Mouse (Mus musculus): ENCODE results near the gene Ptges3. TPM values are rescaled to one million over a fixed set of nuclear protein-coding genes. Genes with fewer than 3 reads are reported as not detected.
"Not testable (repeated sequence)": the region's sequence is repeated elsewhere in the genome, so short reads cannot be mapped to it uniquely, and the experiment has no call there.

Ptges3 gene
- polyA plus RNA-seq, 1 experiment from 2014 or later: 493 TPM

DNA sequence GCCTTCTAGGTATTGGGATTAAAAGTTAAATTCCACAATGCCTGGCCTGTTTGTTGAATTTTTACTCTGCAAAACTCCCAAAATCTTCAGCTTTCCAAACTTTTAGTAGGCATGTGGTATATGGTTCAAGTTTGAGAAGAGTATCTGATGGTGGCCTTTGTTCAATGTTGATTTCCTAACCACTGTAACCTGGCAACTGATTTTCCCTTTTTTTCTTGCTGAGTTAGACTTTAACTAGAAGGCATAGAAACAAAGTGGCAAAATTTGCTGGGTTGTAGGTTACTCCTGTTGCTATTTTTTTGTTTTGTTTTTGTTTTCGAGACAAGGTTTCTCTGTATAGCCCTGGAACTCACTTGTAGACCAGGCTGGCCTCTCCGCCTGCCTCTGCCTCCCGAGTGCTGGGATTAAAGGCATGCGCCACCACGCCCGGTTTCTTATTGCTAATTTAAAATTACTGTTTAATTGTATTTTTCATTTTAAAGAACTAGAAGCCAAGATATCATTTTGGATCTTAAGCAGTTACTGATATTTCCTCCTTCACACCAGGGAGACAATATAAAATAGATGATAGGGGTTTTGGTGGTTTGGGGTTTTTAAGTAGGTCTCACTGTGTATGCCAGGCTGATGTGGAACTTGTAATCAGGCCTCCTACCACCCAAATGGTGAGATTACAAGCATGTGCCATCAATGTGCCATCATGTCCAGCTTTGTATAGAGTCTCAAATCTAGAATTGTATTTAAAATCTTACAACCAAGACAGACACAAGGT, 3.7 kb downstream of the Ptges3 start:
- WGBS: 95% methylated on average over 6 of the region's 6 CpGs
- no peaks in the 10 kb centered on the region for H3K9me3 ChIP-seq (replicated peaks)
- H3K27ac ChIP-seq: no peak overlapping the region
- H3K9ac ChIP-seq: no peak overlapping the region
- ATAC-seq (replicated peaks; ENCODE audit: low FRiP score): no peak
- no peaks in the 10 kb centered on the region for H3K27me3 ChIP-seq
- no peak overlapping the region for H3K4me2 ChIP-seq
- peaks cover 40% of the 10 kb centered on the region for H3K36me3 ChIP-seq
- H3K4me1 ChIP-seq: peaks cover 24% of the 10 kb centered on the region
- H3K4me3 ChIP-seq (replicated peaks): no peak overlapping the region

DNA sequence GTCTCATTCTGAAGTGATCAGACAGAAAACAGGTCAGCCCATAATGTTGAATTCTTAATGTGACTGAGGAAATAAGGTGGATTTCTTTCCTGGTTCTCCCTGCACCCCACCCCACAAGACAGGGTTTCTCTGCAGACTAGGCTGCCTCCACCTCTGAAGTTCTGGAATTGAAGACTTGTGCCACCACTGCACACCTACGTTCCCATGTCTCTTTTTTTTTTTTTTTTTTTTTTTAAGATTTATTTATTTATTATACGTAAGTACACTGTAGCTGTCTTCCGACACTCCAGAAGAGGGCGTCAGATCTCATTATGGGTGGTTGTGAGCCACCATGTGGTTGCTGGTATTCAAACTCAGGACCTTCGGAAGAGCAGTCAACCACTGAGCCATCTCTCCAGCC, 7.3 kb downstream of the Ptges3 start:
- H3K9me3 ChIP-seq (replicated peaks): no peaks in the 10 kb centered on the region
- 88% methylated on average over 5 of the region's 5 CpGs for WGBS
- no peak overlapping the region for H3K9ac ChIP-seq
- ATAC-seq (replicated peaks; ENCODE audit: low FRiP score): no peak
- H3K36me3 ChIP-seq: peaks cover 68% of the 10 kb centered on the region
- no peak overlapping the region for H3K4me2 ChIP-seq
- no peak overlapping the region for H3K4me3 ChIP-seq (replicated peaks)
- H3K4me1 ChIP-seq: peaks cover 7% of the 10 kb centered on the region
- no peak overlapping the region for H3K27ac ChIP-seq
- no peaks in the 10 kb centered on the region for H3K27me3 ChIP-seq

DNA sequence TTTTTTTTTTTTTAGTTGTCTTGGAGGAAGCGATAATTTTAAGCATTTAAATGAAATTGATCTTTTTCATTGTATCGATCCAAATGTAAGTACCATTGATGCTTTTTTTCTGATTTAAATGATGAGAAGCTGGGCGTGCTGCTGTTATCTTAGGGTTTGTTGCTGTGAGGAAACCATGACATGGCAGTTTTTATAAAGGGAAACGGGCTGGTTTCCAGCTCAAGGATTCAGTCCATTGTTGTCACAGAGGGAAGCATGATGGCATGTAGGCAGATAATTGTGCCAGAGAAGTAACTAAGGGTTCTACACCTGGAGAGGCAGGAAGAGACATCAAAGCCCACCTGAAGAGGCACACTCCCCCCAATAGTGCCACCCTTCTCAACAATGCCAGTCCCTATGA, 10.4 kb downstream of the Ptges3 start:
- WGBS: 94% methylated on average over 4 of the region's 4 CpGs
- H3K9me3 ChIP-seq (replicated peaks): no peaks in the 10 kb centered on the region
- H3K4me2 ChIP-seq: no peak overlapping the region
- no peak overlapping the region for H3K9ac ChIP-seq
- ATAC-seq (replicated peaks; ENCODE audit: low FRiP score): no peak
- peaks cover 81% of the 10 kb centered on the region for H3K36me3 ChIP-seq
- no peaks in the 10 kb centered on the region for H3K4me1 ChIP-seq
- H3K27me3 ChIP-seq: no peaks in the 10 kb centered on the region
- no peak overlapping the region for H3K27ac ChIP-seq
- H3K4me3 ChIP-seq (replicated peaks): no peak overlapping the region

DNA sequence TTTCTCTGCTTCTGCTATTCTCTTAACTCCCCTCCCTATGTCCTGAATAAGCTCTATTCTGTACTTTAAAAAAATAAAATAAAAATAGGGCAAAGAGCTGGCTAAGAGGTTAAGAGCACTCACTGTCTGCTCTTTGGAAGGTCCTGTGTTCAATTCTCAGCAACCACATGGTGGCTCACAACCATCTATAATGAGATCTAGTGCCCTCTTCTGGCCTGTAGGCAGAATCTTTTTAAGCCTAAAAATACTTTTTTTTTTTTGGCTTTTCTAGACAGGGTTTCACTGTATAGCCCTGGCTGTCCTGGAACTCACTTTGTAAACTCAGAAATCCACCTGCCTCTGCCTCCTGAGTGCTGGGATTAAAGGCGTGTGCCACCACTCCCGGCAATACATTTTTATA, 11.7 kb downstream of the Ptges3 start:
- H3K4me2 ChIP-seq; H3K4me1 ChIP-seq; H3K9ac ChIP-seq; H3K4me3 ChIP-seq (replicated peaks); ATAC-seq (replicated peaks; ENCODE audit: low FRiP score); H3K27me3 ChIP-seq; H3K9me3 ChIP-seq (replicated peaks); H3K27ac ChIP-seq: not testable (repeated sequence)
- 97% methylated on average over 2 of the region's 2 CpGs for WGBS
- peaks cover 80% of the 10 kb centered on the region for H3K36me3 ChIP-seq

DNA sequence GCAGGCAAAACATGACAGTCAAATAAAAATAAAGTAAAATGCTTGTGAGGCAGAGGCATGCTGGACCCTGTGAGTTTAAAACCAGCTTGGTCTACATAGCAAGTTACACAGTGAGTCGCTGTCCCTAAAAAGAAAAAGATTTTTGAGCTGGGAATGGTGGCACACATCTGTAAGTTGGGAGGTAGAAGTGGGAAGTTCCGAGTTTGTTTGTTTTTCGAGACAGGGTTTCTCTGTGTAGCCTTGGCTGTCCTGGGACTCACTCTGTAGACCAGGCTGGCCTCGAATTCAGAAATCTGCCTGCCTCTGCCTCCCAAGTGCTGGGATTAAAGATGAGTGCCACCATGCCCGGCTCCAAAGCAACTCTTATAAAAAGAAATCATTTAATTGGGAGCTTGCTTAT, 19.5 kb downstream of the Ptges3 start:
- H3K27me3 ChIP-seq; H3K9ac ChIP-seq; H3K4me1 ChIP-seq; H3K27ac ChIP-seq; ATAC-seq (replicated peaks; ENCODE audit: low FRiP score); H3K9me3 ChIP-seq (replicated peaks); H3K4me2 ChIP-seq; H3K4me3 ChIP-seq (replicated peaks): not testable (repeated sequence)
- H3K36me3 ChIP-seq: peaks cover 38% of the 10 kb centered on the region
- 82% methylated on average over 5 of the region's 5 CpGs for WGBS

DNA sequence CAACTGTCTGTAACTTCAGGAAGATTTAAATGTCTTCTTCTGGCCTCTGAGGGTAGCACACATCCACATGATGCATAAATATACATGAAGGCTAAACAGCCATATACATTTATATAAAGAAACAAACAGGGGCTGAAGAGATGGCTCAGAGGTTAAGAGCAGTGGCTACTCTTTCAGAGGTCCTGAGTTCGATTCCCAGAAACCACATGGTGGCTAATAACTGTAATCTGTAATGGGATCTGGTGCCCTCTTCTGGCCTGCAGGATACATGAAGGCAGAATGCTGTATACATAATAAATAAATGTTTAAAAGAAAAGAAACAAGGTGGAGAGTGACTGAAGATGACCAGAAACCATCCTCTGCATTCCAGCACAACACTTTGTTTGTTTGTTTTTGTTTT, 21.7 kb downstream of the Ptges3 start:
- 83% methylated on average over 1 of the region's 1 CpGs for WGBS
- no peak overlapping the region for H3K4me2 ChIP-seq
- peaks cover 23% of the 10 kb centered on the region for H3K4me1 ChIP-seq
- peaks cover 32% of the 10 kb centered on the region for H3K36me3 ChIP-seq
- H3K27me3 ChIP-seq: no peaks in the 10 kb centered on the region
- no peak overlapping the region for H3K4me3 ChIP-seq (replicated peaks)
- no peak for ATAC-seq (replicated peaks; ENCODE audit: low FRiP score)
- H3K9me3 ChIP-seq (replicated peaks): no peaks in the 10 kb centered on the region
- H3K9ac ChIP-seq: no peak overlapping the region
- no peak overlapping the region for H3K27ac ChIP-seq

DNA sequence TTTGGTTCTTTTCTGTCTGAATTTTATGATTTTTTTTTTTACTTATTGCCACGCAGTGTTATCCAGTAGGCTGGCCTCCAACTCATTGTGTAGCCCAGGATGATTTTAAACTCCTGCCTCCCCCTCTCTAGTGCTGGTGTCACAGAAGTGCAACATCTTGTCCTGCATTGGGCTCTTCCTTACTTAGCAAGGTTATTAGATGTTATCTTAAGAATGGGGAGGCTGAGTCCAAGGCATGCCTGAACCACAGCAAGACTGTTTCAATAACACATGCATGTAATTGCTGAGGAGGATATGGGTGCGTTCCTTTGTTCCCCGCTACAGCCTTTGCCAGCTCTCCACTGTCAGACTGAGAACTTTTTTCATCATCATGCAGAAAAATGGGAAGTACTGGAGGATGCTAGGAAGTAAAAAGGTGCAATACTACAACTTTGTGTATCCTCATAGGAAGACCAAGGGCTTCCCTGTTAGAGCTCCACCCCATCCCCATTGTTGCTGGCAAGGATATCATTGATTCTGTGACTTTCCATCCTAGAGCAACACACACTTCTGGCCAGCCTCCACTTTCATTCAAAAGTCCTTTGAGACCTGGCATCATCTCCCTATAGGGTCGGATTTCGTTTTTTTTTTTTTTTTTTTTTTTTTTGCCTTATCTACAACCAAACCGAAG, 23.2 kb downstream of the Ptges3 start:
- Histone ChIP-seq H3K27ac (peak overlapping the region; percentile 93), H3K9me3 (replicated peaks) (no peaks in the 10 kb centered on the region), H3K36me3 (peaks cover 41% of the 10 kb centered on the region), H3K4me2 (peak overlapping the region; percentile 61), H3K9ac (peak overlapping the region; percentile 65), H3K27me3 (no peaks in the 10 kb centered on the region), H3K4me1 (peaks cover 30% of the 10 kb centered on the region), H3K4me3 (replicated peaks) (peak overlapping the region; percentile 98)
- ATAC-seq (replicated peaks; ENCODE audit: low FRiP score): no peak
- 55% methylated on average over 6 of the region's 6 CpGs for WGBS

DNA sequence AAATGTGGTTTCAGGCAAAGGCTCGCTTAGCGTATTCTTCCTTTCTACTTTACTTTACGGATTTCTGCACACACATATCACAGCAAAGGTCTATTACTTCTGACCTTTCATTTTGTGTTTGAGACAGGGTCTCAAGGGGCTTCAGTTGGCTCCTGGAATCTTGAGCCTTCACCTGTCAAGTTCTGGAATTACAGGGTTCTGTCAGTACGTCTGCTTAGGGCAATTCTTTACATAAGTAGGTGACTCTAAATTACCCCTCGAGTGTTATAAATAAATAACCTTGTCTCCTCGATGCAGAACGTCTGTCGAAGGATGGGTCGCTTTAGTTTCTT, 23.7 kb downstream of the Ptges3 start:
- 9% methylated on average over 9 of the region's 9 CpGs for WGBS
- peaks cover 41% of the 10 kb centered on the region for H3K36me3 ChIP-seq
- ATAC-seq (replicated peaks; ENCODE audit: low FRiP score): no peak
- H3K4me1 ChIP-seq: peaks cover 30% of the 10 kb centered on the region
- peak overlapping the region; percentile 61 for H3K4me2 ChIP-seq
- peak overlapping the region; percentile 98 for H3K4me3 ChIP-seq (replicated peaks)
- H3K9ac ChIP-seq: peak overlapping the region; percentile 65
- H3K27me3 ChIP-seq: no peaks in the 10 kb centered on the region
- no peaks in the 10 kb centered on the region for H3K9me3 ChIP-seq (replicated peaks)
- H3K27ac ChIP-seq: peak overlapping the region; percentile 93

DNA sequence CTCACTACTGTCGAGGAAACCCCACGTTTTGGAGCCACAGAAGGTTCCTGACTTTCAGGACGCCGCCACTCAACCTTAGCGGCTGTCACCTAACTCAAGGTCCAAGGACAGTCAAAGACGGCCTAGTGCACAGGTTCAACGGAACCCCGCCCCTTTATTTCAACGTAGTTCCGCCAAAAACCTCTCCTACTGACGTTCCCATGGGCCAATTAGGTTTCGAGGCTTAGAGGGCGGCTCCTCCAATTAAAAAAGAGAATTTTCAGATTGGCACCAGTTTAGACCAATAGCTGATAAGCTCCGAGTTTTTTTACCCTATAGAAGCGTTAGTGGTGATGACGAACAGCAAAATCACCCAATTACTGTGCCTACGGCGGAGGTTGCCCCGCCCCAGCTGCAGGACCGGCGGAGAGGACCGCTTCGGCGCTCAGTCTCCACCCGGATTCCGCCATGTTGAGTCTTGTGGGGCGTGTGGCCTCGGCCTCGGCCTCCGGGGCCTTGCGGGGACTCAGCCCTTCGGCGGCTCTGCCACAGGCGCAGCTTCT, 24.2 kb downstream of the Ptges3 start, which contains the start of gene Atp5b:
TSS of gene Atp5b (plus strand) at position 394 of the 542 bp plus-strand sequence.
- peak within 1 kb of the TSS; percentile 98 for H3K4me3 ChIP-seq (replicated peaks)
- H3K27ac ChIP-seq: peak within 1 kb of the TSS; percentile 93
- H3K4me1 ChIP-seq: peaks cover 32% of the 10 kb centered on the region
- ATAC-seq (replicated peaks; ENCODE audit: low FRiP score): peak; percentile 99
- 0% methylated on average over 34 of the region's 34 CpGs for WGBS
- H3K9me3 ChIP-seq (replicated peaks): no peaks in the 10 kb centered on the region
- H3K27me3 ChIP-seq: no peaks in the 10 kb centered on the region
- peak within 1 kb of the TSS; percentile 63 for H3K4me2 ChIP-seq
- H3K36me3 ChIP-seq: peaks cover 41% of the 10 kb centered on the region
- peak within 1 kb of the TSS; percentile 99 for H3K9ac ChIP-seq

DNA sequence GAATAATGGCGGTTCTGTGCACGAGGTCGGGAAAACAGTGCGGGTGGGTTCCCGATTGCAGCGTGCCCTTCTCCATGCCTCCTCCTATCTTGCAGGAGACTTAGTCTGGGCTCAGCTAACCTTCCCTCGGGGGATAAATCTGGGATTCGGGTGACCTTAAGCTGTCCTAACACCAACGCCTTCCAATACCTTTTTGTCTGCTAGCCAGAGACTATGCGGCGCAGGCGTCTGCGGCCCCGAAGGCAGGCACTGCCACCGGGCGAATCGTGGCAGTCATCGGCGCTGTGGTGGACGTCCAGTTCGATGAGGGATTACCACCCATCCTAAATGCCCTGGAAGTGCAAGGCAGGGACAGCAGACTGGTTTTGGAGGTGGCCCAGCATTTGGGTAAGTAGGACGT, 24.9 kb downstream of the Ptges3 start:
- peaks cover 35% of the 10 kb centered on the region for H3K4me1 ChIP-seq
- peaks cover 46% of the 10 kb centered on the region for H3K36me3 ChIP-seq
- ATAC-seq (replicated peaks; ENCODE audit: low FRiP score): no peak
- no peaks in the 10 kb centered on the region for H3K27me3 ChIP-seq
- H3K4me2 ChIP-seq: peak overlapping the region; percentile 63
- WGBS: under 1% methylated on average over 22 of the region's 22 CpGs
- no peaks in the 10 kb centered on the region for H3K9me3 ChIP-seq (replicated peaks)
- H3K9ac ChIP-seq: peak overlapping the region; percentile 99
- H3K4me3 ChIP-seq (replicated peaks): peak overlapping the region; percentile 98
- peak overlapping the region; percentile 88 for H3K27ac ChIP-seq

DNA sequence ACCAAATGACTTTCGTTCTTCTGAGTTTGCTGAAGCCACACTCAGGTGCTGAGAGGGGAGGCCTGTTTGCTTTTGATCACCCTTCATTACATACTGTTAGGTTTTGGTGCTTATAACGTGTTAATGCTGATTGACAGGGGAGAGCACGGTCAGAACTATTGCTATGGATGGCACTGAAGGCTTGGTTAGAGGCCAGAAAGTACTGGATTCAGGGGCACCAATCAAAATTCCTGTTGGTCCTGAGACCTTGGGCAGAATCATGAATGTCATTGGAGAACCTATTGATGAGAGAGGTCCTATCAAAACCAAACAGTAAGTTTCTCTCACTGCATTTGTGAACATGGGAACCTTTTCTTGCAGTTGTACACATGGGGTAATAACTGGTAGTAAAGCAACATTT, 25.4 kb downstream of the Ptges3 start:
- Histone ChIP-seq H3K9me3 (replicated peaks) (no peaks in the 10 kb centered on the region), H3K4me1 (peaks cover 36% of the 10 kb centered on the region), H3K4me3 (replicated peaks) (peak overlapping the region; percentile 98), H3K27me3 (no peaks in the 10 kb centered on the region), H3K9ac (peak overlapping the region; percentile 99), H3K27ac (peak overlapping the region; percentile 88), H3K4me2 (peak overlapping the region; percentile 63), H3K36me3 (peaks cover 50% of the 10 kb centered on the region)
- under 1% methylated on average over 3 of the region's 3 CpGs for WGBS
- ATAC-seq (replicated peaks; ENCODE audit: low FRiP score): no peak

DNA sequence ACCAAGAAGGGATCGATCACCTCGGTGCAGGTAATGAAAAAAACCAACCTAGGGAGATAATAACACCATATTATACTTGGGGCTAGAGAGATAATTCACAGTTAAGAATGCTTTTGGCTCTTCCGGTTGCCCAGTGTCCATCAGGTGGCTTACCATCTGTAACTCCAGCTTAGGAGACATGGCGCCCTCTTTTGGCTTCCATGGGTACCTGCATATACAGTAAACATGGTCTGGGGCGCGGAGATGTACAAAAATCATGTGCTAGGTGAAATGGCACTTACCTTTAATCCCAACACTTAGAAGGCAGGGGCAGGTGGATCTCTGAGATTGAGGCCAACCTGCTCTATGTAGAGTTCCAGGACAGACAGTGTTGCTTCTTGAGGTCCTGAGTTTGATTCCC, 27.6 kb downstream of the Ptges3 start:
- H3K36me3 ChIP-seq: peaks cover 67% of the 10 kb centered on the region
- ATAC-seq (replicated peaks; ENCODE audit: low FRiP score): no peak

More for the DNA sequence above, 27.6 kb downstream of the Ptges3 start:
- H3K27ac ChIP-seq: no peak overlapping the region
- 75% methylated on average over 6 of the region's 6 CpGs for WGBS
- peaks cover 47% of the 10 kb centered on the region for H3K4me1 ChIP-seq
- no peaks in the 10 kb centered on the region for H3K27me3 ChIP-seq
- no peaks in the 10 kb centered on the region for H3K9me3 ChIP-seq (replicated peaks)
- H3K4me2 ChIP-seq: no peak overlapping the region
- no peak overlapping the region for H3K9ac ChIP-seq
- no peak overlapping the region for H3K4me3 ChIP-seq (replicated peaks)

Measured in kidney, embryonic 15.5 days (tissue).